Mouse (Mus musculus): ENCODE results near the gene Iqsec1. TPM values are rescaled to one million over a fixed set of nuclear protein-coding genes. Genes with fewer than 3 reads are reported as not detected.

The Iqsec1 gene
- polyA plus RNA-seq, 1 experiment = 90.9 TPM

GRCm38 (mm10) chr6:90802058-90802457 is 186.4 kb downstream of the Iqsec1 start:
- peaks cover 2% of the 10 kb centered on the region; the same call in 1 of the 2 replicates for H3K9me3 ChIP-seq
- peaks cover 72% of the 10 kb centered on the region for H3K27me3 ChIP-seq (replicated peaks)
- TF ChIP-seq GATA1 (IDR thresholded peaks at IDR 0.05; ENCODE audit: borderline replicate concordance, low read length) (no peak), FLI1 (IDR thresholded peaks at IDR 0.05; ENCODE audit: low read length) (no peak)
- H3K36me3 ChIP-seq (replicated peaks; ENCODE audit: low read length) = no peaks in the 10 kb centered on the region
- no peak overlapping the region for H3K4me3 ChIP-seq (replicated peaks)
- peaks cover 14% of the 10 kb centered on the region for H3K4me1 ChIP-seq

- TF ChIP-seq FLI1 (IDR thresholded peaks at IDR 0.05; ENCODE audit: low read length) (no peak), GATA1 (IDR thresholded peaks at IDR 0.05; ENCODE audit: borderline replicate concordance, low read length) (no peak)
- peaks cover 60% of the 10 kb centered on the region for H3K27me3 ChIP-seq (replicated peaks)
- no peak overlapping the region for H3K4me3 ChIP-seq (replicated peaks)
- H3K9me3 ChIP-seq = peaks cover 5% of the 10 kb centered on the region; the same call in 1 of the 2 replicates
- H3K36me3 ChIP-seq (replicated peaks; ENCODE audit: low read length) = no peaks in the 10 kb centered on the region
- peaks cover 11% of the 10 kb centered on the region for H3K4me1 ChIP-seq
These were observed 187.7 kb downstream of the Iqsec1 start for GRCm38 (mm10) chr6:90800825-90801224.

- Histone ChIP-seq H3K4me3 (replicated peaks) (no peak overlapping the region), H3K27me3 (replicated peaks) (peaks cover 49% of the 10 kb centered on the region), H3K36me3 (replicated peaks; ENCODE audit: low read length) (no peaks in the 10 kb centered on the region), H3K4me1 (peaks cover 26% of the 10 kb centered on the region), H3K9me3 (peaks cover 5% of the 10 kb centered on the region; the same call in 1 of the 2 replicates)
- TF ChIP-seq GATA1 (IDR thresholded peaks at IDR 0.05; ENCODE audit: borderline replicate concordance, low read length) (no peak), FLI1 (IDR thresholded peaks at IDR 0.05; ENCODE audit: low read length) (no peak)
These were observed 189.4 kb downstream of the Iqsec1 start for GRCm38 (mm10) chr6:90799116-90799515.

- Histone ChIP-seq H3K4me1 (peaks cover 26% of the 10 kb centered on the region), H3K4me3 (replicated peaks) (no peak overlapping the region), H3K9me3 (peaks cover 5% of the 10 kb centered on the region; the same call in 1 of the 2 replicates), H3K27me3 (replicated peaks) (peaks cover 47% of the 10 kb centered on the region), H3K36me3 (replicated peaks; ENCODE audit: low read length) (no peaks in the 10 kb centered on the region)
- TF ChIP-seq GATA1 (IDR thresholded peaks at IDR 0.05; ENCODE audit: borderline replicate concordance, low read length) (no peak), FLI1 (IDR thresholded peaks at IDR 0.05; ENCODE audit: low read length) (no peak)
These were observed 190.3 kb downstream of the Iqsec1 start for GRCm38 (mm10) chr6:90798201-90798600.

- H3K4me1 ChIP-seq = peaks cover 26% of the 10 kb centered on the region
- H3K4me3 ChIP-seq (replicated peaks) = no peak overlapping the region
- H3K9me3 ChIP-seq = peaks cover 5% of the 10 kb centered on the region; the same call in 1 of the 2 replicates
- H3K27me3 ChIP-seq (replicated peaks) = peaks cover 45% of the 10 kb centered on the region
- no peaks in the 10 kb centered on the region for H3K36me3 ChIP-seq (replicated peaks; ENCODE audit: low read length)
- TF ChIP-seq GATA1 (IDR thresholded peaks at IDR 0.05; ENCODE audit: borderline replicate concordance, low read length) (no peak), FLI1 (IDR thresholded peaks at IDR 0.05; ENCODE audit: low read length) (no peak)
These were observed 191.4 kb downstream of the Iqsec1 start for GRCm38 (mm10) chr6:90796902-90797596.

GRCm38 (mm10) chr6:90790901-90791300 is 197.6 kb downstream of the Iqsec1 start:
- H3K36me3 ChIP-seq (replicated peaks; ENCODE audit: low read length) = no peaks in the 10 kb centered on the region
- no peak for TF ChIP-seq FLI1 (IDR thresholded peaks at IDR 0.05; ENCODE audit: low read length)
- TF ChIP-seq GATA1 (IDR thresholded peaks at IDR 0.05; ENCODE audit: borderline replicate concordance, low read length) = no peak

GRCm38 (mm10) chr6:90789520-90789919 is 199.0 kb downstream of the Iqsec1 start:
- Histone ChIP-seq H3K4me1 (peaks cover 1% of the 10 kb centered on the region), H3K27me3 (replicated peaks) (peaks cover 42% of the 10 kb centered on the region), H3K9me3 (peaks cover 5% of the 10 kb centered on the region), H3K36me3 (replicated peaks; ENCODE audit: low read length) (no peaks in the 10 kb centered on the region), H3K4me3 (replicated peaks) (no peak overlapping the region)
- TF ChIP-seq GATA1 (IDR thresholded peaks at IDR 0.05; ENCODE audit: borderline replicate concordance, low read length) = no peak
- TF ChIP-seq FLI1 (IDR thresholded peaks at IDR 0.05; ENCODE audit: low read length) = no peak

More at GRCm38 (mm10) chr6:90790901-90791300, 197.6 kb downstream of the Iqsec1 start:
- H3K9me3 ChIP-seq = peaks cover 5% of the 10 kb centered on the region
- H3K4me3 ChIP-seq (replicated peaks) = no peak overlapping the region
- peaks cover 15% of the 10 kb centered on the region for H3K4me1 ChIP-seq
- peaks cover 34% of the 10 kb centered on the region for H3K27me3 ChIP-seq (replicated peaks)

GRCm38 (mm10) chr6:90787587-90787986 is 200.9 kb downstream of the Iqsec1 start:
- no peak overlapping the region for H3K4me3 ChIP-seq (replicated peaks)
- H3K36me3 ChIP-seq (replicated peaks; ENCODE audit: low read length) = no peaks in the 10 kb centered on the region
- TF ChIP-seq FLI1 (IDR thresholded peaks at IDR 0.05; ENCODE audit: low read length) (no peak), GATA1 (IDR thresholded peaks at IDR 0.05; ENCODE audit: borderline replicate concordance, low read length) (no peak)

GRCm38 (mm10) chr6:90787036-90787435 is 201.4 kb downstream of the Iqsec1 start:
- H3K9me3 ChIP-seq = peaks cover 5% of the 10 kb centered on the region

More at GRCm38 (mm10) chr6:90787587-90787986, 200.9 kb downstream of the Iqsec1 start:
- peaks cover 52% of the 10 kb centered on the region for H3K27me3 ChIP-seq (replicated peaks)
- peaks cover 5% of the 10 kb centered on the region for H3K9me3 ChIP-seq
- peaks cover 4% of the 10 kb centered on the region; the same call in 1 of the 2 replicates for H3K4me1 ChIP-seq

GRCm38 (mm10) chr6:90786589-90786988 is 201.9 kb downstream of the Iqsec1 start:
- Histone ChIP-seq H3K36me3 (replicated peaks; ENCODE audit: low read length) (no peaks in the 10 kb centered on the region), H3K9me3 (peaks cover 5% of the 10 kb centered on the region), H3K4me1 (peaks cover 12% of the 10 kb centered on the region; the same call in 1 of the 2 replicates), H3K27me3 (replicated peaks) (peaks cover 53% of the 10 kb centered on the region), H3K4me3 (replicated peaks) (no peak overlapping the region)
- TF ChIP-seq FLI1 (IDR thresholded peaks at IDR 0.05; ENCODE audit: low read length) (no peak), GATA1 (IDR thresholded peaks at IDR 0.05; ENCODE audit: borderline replicate concordance, low read length) (no peak)

More at GRCm38 (mm10) chr6:90787036-90787435, 201.4 kb downstream of the Iqsec1 start:
- Histone ChIP-seq H3K27me3 (replicated peaks) (peaks cover 52% of the 10 kb centered on the region), H3K4me1 (peaks cover 8% of the 10 kb centered on the region; the same call in 1 of the 2 replicates), H3K36me3 (replicated peaks; ENCODE audit: low read length) (no peaks in the 10 kb centered on the region), H3K4me3 (replicated peaks) (no peak overlapping the region)
- TF ChIP-seq GATA1 (IDR thresholded peaks at IDR 0.05; ENCODE audit: borderline replicate concordance, low read length) (no peak), FLI1 (IDR thresholded peaks at IDR 0.05; ENCODE audit: low read length) (no peak)

All from megakaryocyte, embryonic 14.5 days (primary cell).